Mouse (Mus musculus): ENCODE results near the gene Col5a1. TPM values are rescaled to one million over a fixed set of nuclear protein-coding genes. Genes with fewer than 3 reads are reported as not detected.

Gene Col5a1
- total and polyA plus RNA-seq, 3 experiments: 0.30 to 1.8 (median 1.0) TPM

DNA sequence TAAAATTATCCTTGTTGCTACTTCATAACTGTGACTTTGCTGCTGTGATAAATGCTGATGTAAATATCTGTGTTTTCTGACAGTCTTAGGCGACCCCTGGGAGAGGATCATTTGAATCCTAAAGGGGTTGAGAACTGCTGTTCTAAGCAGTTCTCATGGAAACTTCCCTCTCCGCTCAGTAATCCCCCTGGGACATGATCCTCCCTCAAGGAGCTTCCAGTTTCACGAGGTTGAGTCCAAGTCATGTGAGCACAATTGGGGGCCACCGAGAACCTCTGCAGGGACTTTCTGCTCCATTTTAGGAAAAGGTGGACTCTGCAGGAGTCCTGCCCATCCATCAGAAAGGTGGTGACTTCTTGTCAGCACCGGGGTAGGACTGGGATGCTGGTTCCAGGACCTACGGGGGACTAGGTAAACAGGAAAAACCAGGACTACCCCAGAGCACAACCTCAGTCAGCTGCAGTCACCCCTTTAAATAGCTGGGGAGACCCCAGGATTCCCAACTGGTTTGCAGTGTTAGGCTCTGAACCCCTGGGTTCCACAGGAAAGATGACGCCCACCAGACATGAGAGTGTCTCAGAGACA lies 38.3 kb upstream of the Col5a1 start:
- TF ChIP-seq GATA2 (IDR thresholded peaks at IDR 0.05; ENCODE audit: borderline replicate concordance, low read depth, low read length): no peak
- TF ChIP-seq TAL1 (conservative IDR thresholded peaks at IDR 0.05; ENCODE audit: low read depth, low read length): no peak
- TF ChIP-seq POLR2AphosphoS5 (IDR thresholded peaks at IDR 0.05; ENCODE audit: insufficient replicate concordance, low read depth, low read length): no peak
- no peak for TF ChIP-seq GATA1 (IDR thresholded peaks at IDR 0.05; ENCODE audit: borderline replicate concordance, low read length)
- TF ChIP-seq CTCF (IDR thresholded peaks at IDR 0.05; ENCODE audit: low read depth, low read length): no peak
- H3K27me3 ChIP-seq (ENCODE audit: insufficient read depth, low read length): peaks cover 9% of the 10 kb centered on the region
- H3K9me3 ChIP-seq (replicated peaks): no peaks in the 10 kb centered on the region
- no peak overlapping the region for H3K4me3 ChIP-seq (ENCODE audit: low read depth, low read length)
- ATAC-seq (ENCODE audit: extremely low read depth, insufficient number of reproducible peaks, low FRiP score, poor library complexity, severe bottlenecking) (no peak), DNase-seq (ENCODE audit: low spot score) (no peak)
- H3K4me1 ChIP-seq (ENCODE audit: insufficient read depth, low read depth, low read length): no peaks in the 10 kb centered on the region
- no peaks in the 10 kb centered on the region for H3K36me3 ChIP-seq (replicated peaks)

DNA sequence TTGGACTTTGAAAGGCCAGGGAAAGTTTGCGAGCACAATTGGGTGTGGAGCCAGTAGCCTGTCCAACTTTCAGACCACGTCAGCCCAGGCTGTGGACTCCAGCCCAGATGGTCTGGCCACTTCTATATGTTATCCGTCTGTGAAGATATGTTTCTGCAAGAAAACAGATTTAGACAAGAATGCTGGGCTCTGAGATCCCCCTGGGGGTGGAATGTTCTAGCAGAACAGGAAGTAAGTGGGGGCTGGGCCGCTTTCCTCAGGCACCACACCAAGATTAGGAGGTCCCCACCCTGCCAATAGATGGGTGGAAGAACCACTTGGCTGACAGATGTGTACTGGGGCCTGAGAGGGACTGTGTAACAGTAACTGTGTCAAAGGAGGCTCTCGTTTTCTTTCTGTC lies 37.8 kb upstream of the Col5a1 start:
- Histone ChIP-seq H3K36me3 (replicated peaks) (no peaks in the 10 kb centered on the region), H3K4me1 (ENCODE audit: insufficient read depth, low read depth, low read length) (no peaks in the 10 kb centered on the region), H3K9me3 (replicated peaks) (no peaks in the 10 kb centered on the region), H3K4me3 (ENCODE audit: low read depth, low read length) (no peak overlapping the region), H3K27me3 (ENCODE audit: insufficient read depth, low read length) (peaks cover 10% of the 10 kb centered on the region)
- ATAC-seq (ENCODE audit: extremely low read depth, insufficient number of reproducible peaks, low FRiP score, poor library complexity, severe bottlenecking): no peak
- TF ChIP-seq CTCF (IDR thresholded peaks at IDR 0.05; ENCODE audit: low read depth, low read length): no peak
- no peak for DNase-seq (ENCODE audit: low spot score)

DNA sequence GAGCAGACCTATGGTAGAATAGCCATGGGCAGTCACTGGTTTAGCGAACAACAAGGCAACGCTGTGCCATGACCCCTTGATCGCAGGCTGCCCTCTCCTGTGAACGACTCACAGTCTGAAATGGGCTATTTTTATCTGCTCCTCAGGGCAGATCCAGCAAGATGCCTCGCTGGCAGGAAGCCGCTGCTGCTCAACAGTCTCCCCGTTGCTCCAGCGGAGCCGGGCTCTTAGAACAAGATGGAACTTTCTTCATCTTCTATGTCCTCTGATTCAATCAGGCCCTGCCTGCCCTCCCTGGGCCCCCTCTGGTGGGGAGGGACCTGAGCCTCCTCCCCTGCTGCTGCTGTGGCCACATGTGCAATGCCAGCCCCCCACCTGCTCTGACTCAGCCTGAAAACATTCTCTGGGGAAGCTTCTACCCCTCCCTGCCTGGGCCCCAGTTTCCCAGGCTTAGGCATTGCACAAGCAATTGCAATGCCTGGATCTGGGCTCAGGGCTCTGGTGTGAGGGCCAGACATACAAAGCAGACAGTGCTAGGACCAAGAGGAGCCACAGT lies 27.8 kb upstream of the Col5a1 start:
- Histone ChIP-seq H3K4me3 (ENCODE audit: low read depth, low read length) (no peak overlapping the region), H3K36me3 (replicated peaks) (no peaks in the 10 kb centered on the region), H3K4me1 (ENCODE audit: insufficient read depth, low read depth, low read length) (no peaks in the 10 kb centered on the region), H3K27me3 (ENCODE audit: insufficient read depth, low read length) (peaks cover 19% of the 10 kb centered on the region), H3K9me3 (replicated peaks) (no peaks in the 10 kb centered on the region)
- no peak for TF ChIP-seq GATA1 (IDR thresholded peaks at IDR 0.05; ENCODE audit: borderline replicate concordance, low read length)
- no peak for ATAC-seq (ENCODE audit: extremely low read depth, insufficient number of reproducible peaks, low FRiP score, poor library complexity, severe bottlenecking)
- no peak for DNase-seq (ENCODE audit: low spot score)

DNA sequence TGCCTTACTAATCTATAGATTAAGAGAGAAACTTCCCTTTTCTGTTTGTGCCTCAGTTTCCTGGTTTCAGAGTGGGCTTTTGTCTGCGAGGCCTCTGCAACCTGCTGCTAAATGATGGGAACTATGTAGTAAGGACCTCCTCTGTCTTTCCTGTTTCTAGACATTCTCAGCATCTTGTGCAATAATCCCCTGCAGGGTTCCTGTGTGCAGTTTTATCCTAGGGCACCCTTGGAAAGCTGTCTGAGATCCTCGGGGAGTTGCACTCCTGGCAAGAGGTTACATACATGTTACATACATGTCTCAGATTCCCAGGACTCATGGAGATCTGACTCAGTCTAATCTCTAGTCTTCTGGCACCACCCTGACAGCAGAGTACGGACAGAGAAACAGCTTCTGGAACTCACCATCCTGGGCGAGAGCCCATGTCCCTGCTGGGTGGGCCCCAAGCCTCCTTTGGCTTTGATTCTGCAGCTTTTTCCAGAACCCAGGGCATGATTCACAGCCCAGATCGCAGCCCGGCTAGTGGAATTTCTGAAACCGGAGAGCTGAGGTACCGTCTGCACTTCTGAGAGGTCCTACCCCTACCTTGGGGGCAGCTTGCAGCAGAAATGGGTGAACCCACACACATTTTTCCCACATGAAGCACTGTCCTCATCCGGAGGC lies 24.5 kb upstream of the Col5a1 start:
- DNase-seq (ENCODE audit: low spot score) (no peak), ATAC-seq (ENCODE audit: extremely low read depth, insufficient number of reproducible peaks, low FRiP score, poor library complexity, severe bottlenecking) (no peak)
- Histone ChIP-seq H3K4me1 (ENCODE audit: insufficient read depth, low read depth, low read length) (no peaks in the 10 kb centered on the region), H3K27me3 (ENCODE audit: insufficient read depth, low read length) (peaks cover 14% of the 10 kb centered on the region; the same call in 1 of the 2 replicates), H3K4me3 (ENCODE audit: low read depth, low read length) (no peak overlapping the region), H3K36me3 (replicated peaks) (no peaks in the 10 kb centered on the region), H3K9me3 (replicated peaks) (no peaks in the 10 kb centered on the region)
- TF ChIP-seq TAL1 (conservative IDR thresholded peaks at IDR 0.05; ENCODE audit: low read depth, low read length) (no peak), CTCF (IDR thresholded peaks at IDR 0.05; ENCODE audit: low read depth, low read length) (no peak), GATA1 (IDR thresholded peaks at IDR 0.05; ENCODE audit: borderline replicate concordance, low read length) (no peak), POLR2AphosphoS5 (IDR thresholded peaks at IDR 0.05; ENCODE audit: insufficient replicate concordance, low read depth, low read length) (no peak), GATA2 (IDR thresholded peaks at IDR 0.05; ENCODE audit: borderline replicate concordance, low read depth, low read length) (no peak)

DNA sequence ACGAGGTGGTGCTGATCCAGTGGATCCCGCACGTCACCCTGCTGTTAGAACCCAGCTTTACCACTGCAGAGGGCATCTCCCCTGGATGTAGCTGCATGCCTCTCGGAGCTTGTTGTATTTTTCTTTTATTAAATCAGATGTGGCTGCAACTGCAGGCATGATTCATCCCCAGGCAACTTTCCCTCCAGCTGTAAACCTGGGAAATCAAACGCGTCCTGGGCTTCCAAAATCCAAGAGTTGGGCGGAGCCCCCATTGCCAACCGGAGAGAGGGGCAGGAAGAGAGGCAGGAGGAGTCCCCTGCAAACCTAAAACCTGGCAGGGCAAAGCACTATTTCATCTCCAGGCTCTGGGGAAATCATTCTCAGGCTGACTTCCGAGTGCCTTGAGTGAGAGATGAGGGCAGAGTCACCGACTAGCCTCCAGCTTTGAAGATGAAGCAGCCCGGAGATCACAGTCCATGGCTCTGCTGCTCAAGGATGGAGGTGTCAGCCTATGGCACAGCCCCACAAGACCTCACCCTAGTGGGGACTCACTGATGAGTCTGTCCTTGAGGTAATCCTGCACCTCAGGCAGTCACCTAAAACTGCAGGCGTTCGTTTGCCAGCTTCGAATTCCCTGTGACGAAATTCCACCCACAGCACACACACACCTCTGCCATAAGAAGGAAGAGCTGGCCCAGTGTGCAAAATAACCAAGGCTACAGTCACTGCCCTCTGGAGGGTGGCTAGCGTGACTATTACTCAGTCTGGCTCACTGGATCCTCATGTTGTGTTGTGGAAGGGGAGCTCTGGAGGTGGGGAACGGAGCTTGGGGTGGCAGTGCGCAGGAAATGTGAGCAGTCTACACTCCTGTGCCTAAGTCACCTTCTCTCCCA lies 21.5 kb upstream of the Col5a1 start:
- Histone ChIP-seq H3K27me3 (ENCODE audit: insufficient read depth, low read length) (peaks cover 4% of the 10 kb centered on the region; the same call in 1 of the 2 replicates), H3K9me3 (replicated peaks) (no peaks in the 10 kb centered on the region), H3K4me3 (ENCODE audit: low read depth, low read length) (no peak overlapping the region), H3K36me3 (replicated peaks) (no peaks in the 10 kb centered on the region), H3K4me1 (ENCODE audit: insufficient read depth, low read depth, low read length) (no peaks in the 10 kb centered on the region)
- DNase-seq (ENCODE audit: low spot score) (no peak), ATAC-seq (ENCODE audit: extremely low read depth, insufficient number of reproducible peaks, low FRiP score, poor library complexity, severe bottlenecking) (no peak)
- no peak for TF ChIP-seq GATA1 (IDR thresholded peaks at IDR 0.05; ENCODE audit: borderline replicate concordance, low read length)
- TF ChIP-seq GATA2 (IDR thresholded peaks at IDR 0.05; ENCODE audit: borderline replicate concordance, low read depth, low read length): no peak
- TF ChIP-seq CTCF (IDR thresholded peaks at IDR 0.05; ENCODE audit: low read depth, low read length): no peak
- TF ChIP-seq POLR2AphosphoS5 (IDR thresholded peaks at IDR 0.05; ENCODE audit: insufficient replicate concordance, low read depth, low read length): no peak
- no peak for TF ChIP-seq TAL1 (conservative IDR thresholded peaks at IDR 0.05; ENCODE audit: low read depth, low read length)

DNA sequence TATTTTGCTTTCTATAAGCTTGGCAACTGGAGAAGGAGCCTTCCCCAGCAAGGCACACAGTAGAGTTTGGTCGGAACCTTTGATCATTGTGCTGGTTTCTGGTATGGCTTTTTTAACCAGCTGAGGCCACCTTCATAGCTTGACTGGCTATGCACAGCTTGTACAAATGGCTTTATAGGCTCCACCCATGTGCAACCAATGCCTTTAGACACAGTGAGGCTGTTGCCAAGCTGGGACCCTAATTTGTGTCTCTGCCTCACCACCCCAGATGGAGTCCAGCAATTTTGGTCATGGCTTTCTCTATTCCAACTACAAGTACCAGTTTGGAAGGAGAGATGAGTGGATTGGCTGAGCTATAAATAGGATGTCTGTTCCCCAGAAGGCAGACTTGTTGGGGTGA lies 15.6 kb upstream of the Col5a1 start:
- Histone ChIP-seq H3K27me3 (ENCODE audit: insufficient read depth, low read length) (peaks cover 26% of the 10 kb centered on the region), H3K4me1 (ENCODE audit: insufficient read depth, low read depth, low read length) (no peaks in the 10 kb centered on the region), H3K9me3 (replicated peaks) (no peaks in the 10 kb centered on the region), H3K36me3 (replicated peaks) (no peaks in the 10 kb centered on the region), H3K4me3 (ENCODE audit: low read depth, low read length) (no peak overlapping the region)
- ATAC-seq (ENCODE audit: extremely low read depth, insufficient number of reproducible peaks, low FRiP score, poor library complexity, severe bottlenecking) (no peak), DNase-seq (ENCODE audit: low spot score) (no peak)
- TF ChIP-seq GATA1 (IDR thresholded peaks at IDR 0.05; ENCODE audit: borderline replicate concordance, low read length): no peak
- no peak for TF ChIP-seq POLR2AphosphoS5 (IDR thresholded peaks at IDR 0.05; ENCODE audit: insufficient replicate concordance, low read depth, low read length)
- no peak for TF ChIP-seq TAL1 (conservative IDR thresholded peaks at IDR 0.05; ENCODE audit: low read depth, low read length)
- TF ChIP-seq CTCF (IDR thresholded peaks at IDR 0.05; ENCODE audit: low read depth, low read length): no peak
- no peak for TF ChIP-seq GATA2 (IDR thresholded peaks at IDR 0.05; ENCODE audit: borderline replicate concordance, low read depth, low read length)
